Mouse (Mus musculus) heart, postnatal 36 days (tissue): ENCODE results near the gene Rgs8. TPM values are rescaled to one million over a fixed set of nuclear protein-coding genes. Genes with fewer than 3 reads are reported as not detected.

ENCODE experiments used
- DNase-seq, 2 experiments: peaks; one replicate each; pipeline ENCODE4 v3.0.0; 2021 to 2022
- intact Hi-C: fragments of 180-260 bp; cut with DNase I; formaldehyde crosslinking; loops from one replicate; pipeline ENCODE4 v1.15.1; 2025
- total RNA-seq, 2 experiments: library from RNA; stranded (reverse); gene quantifications; 2 replicates each; pipeline ENCODE4 v1.2.3; 2021

The Rgs8 gene
- total RNA-seq, 2 experiments from 2014 or later, result not detected

- intact Hi-C loops, result no loop called here
Measured at GRCm38 (mm10) chr1:153672698-153673097, 19.9 kb downstream of the Rgs8 start.

GRCm38 (mm10) chr1:153673900-153674299 is 21.1 kb downstream of the Rgs8 start:
- DNase-seq, result no peak
- intact Hi-C loops, result no loop called here

More at GRCm38 (mm10) chr1:153672698-153673097, 19.9 kb downstream of the Rgs8 start:
- DNase-seq, result no peak

DNA sequence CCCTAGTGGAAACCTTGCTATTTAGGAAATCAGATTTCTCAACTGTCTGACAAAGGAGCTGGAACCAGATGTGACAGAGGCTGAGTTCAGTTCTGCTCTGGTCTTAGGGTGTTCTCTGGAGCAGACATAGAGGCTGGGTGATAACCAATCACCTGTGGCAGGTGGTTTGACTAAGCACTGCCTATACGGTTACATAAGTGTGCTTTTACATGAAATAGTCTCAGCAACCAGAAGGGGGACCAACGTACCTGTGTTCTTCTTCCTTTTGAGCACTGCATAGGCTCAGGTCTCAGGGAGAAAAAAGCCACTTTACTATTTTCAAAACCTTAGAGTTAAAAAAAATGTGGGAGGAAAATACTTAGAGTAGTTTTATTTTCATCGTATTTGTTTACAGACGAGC is 22.8 kb downstream of the Rgs8 start:
- intact Hi-C loops, result loop anchor here (5.0 kb wide), 1 partner anchor 67 kb away; the partner anchor contains the start of gene Rgs16

GRCm38 (mm10) chr1:153677635-153678034 is 24.8 kb downstream of the Rgs8 start:
- no peak for DNase-seq
- intact Hi-C loops, result loop anchor here (5.0 kb wide), 1 partner anchor 65 kb away; the partner anchor contains the start of gene Rgs16

More for the DNA sequence above, 22.8 kb downstream of the Rgs8 start:
- DNase-seq, result no peak

GRCm38 (mm10) chr1:153679147-153679546 is 26.3 kb downstream of the Rgs8 start:
- intact Hi-C loops, result loop anchor here (5.0 kb wide), 1 partner anchor 63 kb away; the partner anchor contains the start of gene Rgs16
- DNase-seq, result peak; percentile 38 to 55

DNA sequence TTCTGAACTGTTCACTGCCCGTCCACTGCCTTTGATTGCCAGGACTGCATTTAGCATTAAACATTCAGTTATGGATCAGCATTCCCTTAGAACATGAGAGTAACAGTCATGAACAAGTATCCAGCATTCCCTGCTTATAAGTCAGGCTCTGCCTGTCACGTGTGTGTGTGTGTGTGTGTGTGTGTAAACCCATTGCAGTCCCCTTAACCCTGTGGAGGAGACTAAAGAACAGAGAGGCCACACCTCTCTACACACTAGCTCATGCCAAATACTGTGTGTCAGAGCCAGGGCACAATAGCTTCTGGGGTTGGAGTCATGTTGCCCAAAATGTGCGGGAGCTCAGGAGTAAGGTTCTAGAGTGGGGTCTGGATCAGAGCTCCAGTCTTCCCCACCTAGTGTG is 26.8 kb downstream of the Rgs8 start:
- intact Hi-C loops, result loop anchor here (5.0 kb wide), 1 partner anchor 63 kb away; the partner anchor contains the start of gene Rgs16

DNA sequence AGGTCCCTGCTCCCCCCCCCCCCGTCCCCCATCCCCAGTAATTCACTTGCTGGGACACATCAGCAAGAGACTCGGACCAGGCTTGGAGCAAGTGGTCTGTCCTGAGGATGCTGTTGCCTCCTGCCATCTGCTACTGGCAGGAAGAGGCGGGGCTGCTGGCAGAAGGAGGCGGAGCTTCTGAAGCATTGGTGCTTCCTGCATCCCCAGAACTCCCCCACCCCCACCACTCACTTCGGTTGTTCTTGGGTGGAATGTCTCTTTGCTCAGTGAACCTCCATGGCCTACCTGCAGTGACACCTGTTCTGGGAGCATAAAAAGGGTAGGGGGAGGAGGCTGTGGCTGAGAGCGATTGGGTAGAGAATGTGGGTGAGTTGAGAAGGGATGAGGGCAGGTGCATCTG is 27.5 kb downstream of the Rgs8 start:
- DNase-seq, result no peak
- intact Hi-C loops, result no loop called here

More for the DNA sequence above, 26.8 kb downstream of the Rgs8 start:
- no peak for DNase-seq

GRCm38 (mm10) chr1:153681036-153681435 is 28.2 kb downstream of the Rgs8 start:
- intact Hi-C loops, result no loop called here
- no peak for DNase-seq

DNA sequence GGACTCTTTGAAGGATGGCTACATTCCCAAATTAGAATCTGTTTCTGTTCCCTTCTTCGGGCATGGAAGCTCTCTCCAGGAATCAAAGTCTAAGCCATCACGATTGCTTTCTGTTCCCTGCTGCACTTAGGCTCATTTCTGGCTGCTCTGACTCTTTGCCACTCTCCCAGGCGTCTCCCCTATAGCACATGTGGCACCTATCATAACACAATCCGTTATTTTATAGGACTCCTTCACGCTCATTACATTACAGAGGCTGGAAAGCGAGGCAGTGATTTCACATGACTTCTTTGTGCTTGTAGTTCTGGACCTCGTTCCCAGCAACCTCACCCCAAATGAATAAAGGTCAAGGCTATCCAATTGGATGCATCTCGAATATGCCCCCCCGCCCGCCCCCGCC is 30.4 kb downstream of the Rgs8 start:
- intact Hi-C loops, result no loop called here

DNA sequence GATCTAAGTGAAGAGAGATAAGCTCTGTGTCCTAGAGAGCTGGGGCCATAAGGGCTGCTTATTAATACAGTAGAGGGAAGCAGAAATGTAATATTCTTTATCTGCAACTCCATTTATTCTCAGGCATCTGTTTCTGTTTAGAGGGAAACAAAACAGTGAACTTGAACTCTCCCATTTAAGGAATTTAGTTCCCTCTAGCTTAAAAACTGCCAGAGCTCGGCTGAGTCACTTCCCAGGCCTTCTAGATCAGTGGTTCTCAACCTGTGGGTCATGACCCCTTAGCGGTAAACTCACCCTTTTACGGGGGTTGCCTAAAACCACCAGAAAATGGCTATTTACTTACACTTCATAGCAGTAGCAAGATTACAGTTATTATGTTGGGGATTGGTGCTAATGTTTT is 32.8 kb downstream of the Rgs8 start:
- intact Hi-C loops, result no loop called here
- DNase-seq, result no peak

More for the DNA sequence above, 30.4 kb downstream of the Rgs8 start:
- no peak for DNase-seq

DNA sequence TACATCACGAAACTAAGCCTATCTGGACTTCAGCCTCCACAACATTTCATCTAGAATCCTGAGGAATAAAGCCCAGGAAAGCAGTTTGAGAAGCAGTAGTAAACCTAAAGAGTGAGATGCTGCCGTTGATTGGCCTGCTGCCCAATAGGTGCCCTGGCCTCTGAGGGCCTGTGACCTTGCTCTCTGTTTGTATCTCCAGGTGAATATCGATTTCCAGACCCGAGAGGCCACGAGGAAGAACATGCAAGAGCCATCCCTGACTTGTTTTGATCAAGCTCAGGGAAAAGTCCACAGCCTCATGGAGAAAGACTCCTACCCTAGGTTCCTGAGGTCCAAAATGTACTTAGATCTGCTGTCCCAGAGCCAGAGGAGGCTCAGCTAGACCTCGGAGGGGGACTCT is 39.7 kb downstream of the Rgs8 start:
- no peak for DNase-seq
- intact Hi-C loops, result no loop called here

GRCm38 (mm10) chr1:153694372-153695120 is 41.7 kb downstream of the Rgs8 start:
- no peak for DNase-seq
- intact Hi-C loops, result no loop called here

DNA sequence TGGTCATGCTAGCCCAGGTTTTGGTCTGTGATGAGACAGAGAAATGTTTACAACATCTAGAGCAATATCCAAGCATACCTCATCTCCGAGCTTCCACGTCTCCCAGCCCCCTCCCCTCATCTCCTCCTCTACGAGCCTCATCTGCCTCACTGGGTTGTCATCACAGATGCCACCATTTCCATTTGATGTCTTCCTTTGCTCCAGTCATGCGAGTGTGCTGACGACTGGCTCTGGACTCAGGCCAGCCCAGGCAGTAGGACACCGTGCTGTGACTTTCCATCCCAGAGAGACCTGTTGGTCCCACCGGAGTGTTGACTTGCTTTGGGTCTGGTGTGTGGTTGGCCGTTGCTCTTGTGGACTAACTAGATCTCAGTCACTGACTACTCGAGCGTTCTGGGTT is 42.6 kb downstream of the Rgs8 start:
- no peak for DNase-seq
- intact Hi-C loops, result no loop called here

DNA sequence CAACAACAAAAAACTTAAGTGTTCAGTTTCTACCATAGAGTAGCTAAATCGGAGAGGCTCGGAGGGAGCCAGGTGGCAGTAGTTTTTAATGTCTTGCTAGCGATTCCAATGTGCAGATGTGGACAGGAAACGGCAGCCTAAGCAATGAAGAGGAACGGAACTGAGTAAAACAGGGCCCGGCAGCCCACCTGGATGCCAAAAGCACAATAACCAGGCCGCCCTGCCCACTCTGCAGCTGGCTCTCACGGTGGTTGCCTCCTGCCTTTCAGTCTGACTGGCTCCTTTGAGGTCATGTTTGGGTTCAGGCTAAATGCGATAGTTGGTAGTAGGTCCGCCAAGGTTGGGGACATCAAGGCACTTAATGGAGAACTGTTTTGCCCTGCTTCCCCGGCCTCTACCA is 43.3 kb downstream of the Rgs8 start:
- no peak for DNase-seq
- intact Hi-C loops, result no loop called here

DNA sequence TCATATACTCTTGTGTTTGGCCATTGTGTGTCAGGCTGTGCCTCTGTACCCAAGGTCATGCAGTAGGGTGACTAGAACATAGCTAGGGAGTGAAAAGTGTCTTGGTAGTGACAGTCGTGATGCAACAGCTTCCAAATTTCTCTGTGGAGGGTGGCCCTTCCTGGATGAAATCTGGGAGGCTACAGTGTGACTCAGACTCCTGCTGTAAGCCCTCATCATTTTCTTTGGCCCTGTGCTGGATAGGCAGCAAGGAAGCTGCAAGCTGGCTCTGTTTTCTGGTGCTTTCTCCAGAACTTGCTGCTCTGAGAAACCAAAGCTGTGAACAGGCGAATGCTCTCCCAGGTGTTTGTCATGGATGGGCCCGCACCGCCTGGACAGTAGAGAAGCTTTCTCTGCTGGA is 43.7 kb downstream of the Rgs8 start:
- intact Hi-C loops, result no loop called here
- no peak for DNase-seq

- intact Hi-C loops, result no loop called here
- DNase-seq, result no peak
Measured at GRCm38 (mm10) chr1:153697581-153698251, 44.9 kb downstream of the Rgs8 start.

- intact Hi-C loops, result no loop called here
- DNase-seq, result no peak
Measured at GRCm38 (mm10) chr1:153698311-153699084, 45.7 kb downstream of the Rgs8 start.

GRCm38 (mm10) chr1:153700448-153701063 is 47.7 kb downstream of the Rgs8 start:
- intact Hi-C loops, result no loop called here
- DNase-seq, result no peak

- DNase-seq, result no peak
- intact Hi-C loops, result no loop called here
Measured at GRCm38 (mm10) chr1:153701461-153701860, 48.6 kb downstream of the Rgs8 start.

DNA sequence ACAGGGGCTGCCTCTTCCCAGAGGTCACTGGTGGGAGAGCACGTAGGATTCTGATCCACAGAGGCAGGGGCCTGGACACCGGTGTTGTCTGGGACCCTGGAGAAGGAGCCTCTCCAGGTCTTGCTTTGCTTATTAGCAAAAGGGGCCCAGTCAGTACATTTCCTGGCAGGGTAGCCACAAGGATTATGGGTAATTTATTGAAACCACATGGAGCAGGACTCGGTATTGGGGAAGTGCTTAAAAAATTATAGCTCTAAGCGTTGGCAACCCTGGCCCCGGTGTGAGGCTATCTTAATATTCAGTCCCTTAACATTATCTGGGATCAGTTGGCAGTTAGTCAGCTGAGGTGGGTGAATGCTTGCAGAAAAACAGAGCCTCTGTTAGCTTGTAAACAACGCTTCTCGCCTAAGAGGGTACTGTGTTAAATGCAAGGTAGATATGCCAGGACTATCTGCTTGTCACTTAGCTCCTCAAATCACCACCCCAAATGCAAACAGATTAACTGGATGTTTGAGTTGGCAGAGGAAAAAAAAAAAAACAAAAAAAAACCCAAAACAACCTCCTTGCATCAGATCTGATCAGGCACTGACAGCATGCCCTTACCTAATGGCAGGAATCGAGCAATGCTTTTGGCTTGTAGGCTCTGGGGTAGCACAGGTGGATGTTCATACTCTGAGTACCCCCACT is 49.5 kb downstream of the Rgs8 start:
- intact Hi-C loops, result no loop called here
- DNase-seq, result no peak
